Mouse (Mus musculus): ENCODE measurements around the gene Ffar1.

Ffar1 gene

GRCm38 (mm10) chr7:30861464-30861863 is at the start of gene Ffar1:
Gene Ffar1, minus strand, starts transcription at chr7:30861564.
- DNase-seq = no peak

- DNase-seq = no peak
These were observed 48.4 kb upstream of the Ffar1 start for GRCm38 (mm10) chr7:30909773-30910172.

- DNase-seq = no peak
These were observed 47.6 kb upstream of the Ffar1 start for GRCm38 (mm10) chr7:30908992-30909431.

GRCm38 (mm10) chr7:30908277-30908991 is 47.1 kb upstream of the Ffar1 start:
- no peak for DNase-seq

GRCm38 (mm10) chr7:30904042-30904441 is 42.7 kb upstream of the Ffar1 start:
- DNase-seq = peak; percentile 15

- no peak for DNase-seq
These were observed 33.9 kb upstream of the Ffar1 start for GRCm38 (mm10) chr7:30895217-30895616.

- peak; percentile 16 for DNase-seq
These were observed 31.2 kb upstream of the Ffar1 start for GRCm38 (mm10) chr7:30892515-30892914.

GRCm38 (mm10) chr7:30891746-30892145 is 30.4 kb upstream of the Ffar1 start:
- DNase-seq = no peak

GRCm38 (mm10) chr7:30890681-30891080 is 29.3 kb upstream of the Ffar1 start:
- no peak for DNase-seq

GRCm38 (mm10) chr7:30888786-30889185 is 27.4 kb upstream of the Ffar1 start:
- DNase-seq = no peak

GRCm38 (mm10) chr7:30887568-30888188 is 26.3 kb upstream of the Ffar1 start:
- DNase-seq = no peak

- no peak for DNase-seq
These were observed 25.5 kb upstream of the Ffar1 start for GRCm38 (mm10) chr7:30886852-30887251.

GRCm38 (mm10) chr7:30884047-30884446 is 22.7 kb upstream of the Ffar1 start:
- no peak for DNase-seq

- no peak for DNase-seq
These were observed 20.0 kb upstream of the Ffar1 start for GRCm38 (mm10) chr7:30881367-30881766.

GRCm38 (mm10) chr7:30880176-30880575 is 18.8 kb upstream of the Ffar1 start, which contains the start of gene Cd22:
Gene Cd22, minus strand, starts transcription at chr7:30880342.
- no peak for DNase-seq

GRCm38 (mm10) chr7:30878950-30879349 is 17.6 kb upstream of the Ffar1 start:
- no peak for DNase-seq

GRCm38 (mm10) chr7:30873083-30873482 is 11.7 kb upstream of the Ffar1 start:
- DNase-seq = peak; percentile 82

- no peak for DNase-seq
These were observed 2.0 kb upstream of the Ffar1 start for GRCm38 (mm10) chr7:30863386-30863785.

- peak; percentile 51 for DNase-seq
These were observed 1.5 kb downstream of the Ffar1 start for GRCm38 (mm10) chr7:30859635-30860402.

GRCm38 (mm10) chr7:30859290-30859634 is 2.1 kb downstream of the Ffar1 start:
- peak; percentile 79 for DNase-seq

GRCm38 (mm10) chr7:30857746-30858145 is 3.6 kb downstream of the Ffar1 start:
- DNase-seq = no peak

GRCm38 (mm10) chr7:30856078-30856477 is 5.3 kb downstream of the Ffar1 start, which contains the start of gene Ffar3:
Gene Ffar3, minus strand, starts transcription at chr7:30856178.
- DNase-seq = no peak

GRCm38 (mm10) chr7:30851421-30851820 is 9.9 kb downstream of the Ffar1 start:
- DNase-seq = no peak

- DNase-seq = no peak
These were observed 13.4 kb downstream of the Ffar1 start for GRCm38 (mm10) chr7:30847934-30848333.

All from kidney, adult 18-20 months (tissue).